Mouse (Mus musculus) T-helper 17 cell (primary cell): Measurements from ENCODE around the gene Wnt8b.

ENCODE experiments used
- in situ Hi-C, 2 experiments: fragments of 300-600 bp; cut with MboI, MseI; formaldehyde crosslinking; loops; 1 replicate in 1 of 2; 2 replicates in 1 of 2; pipeline ENCODE4 v1.15.1; 2025; ENCODE audit warnings: high pct_unique_total_duplicates in 2 of 2

Gene Wnt8b

GRCm38 (mm10) chr19:44554490-44554860 lies 61.2 kb downstream of the Wnt8b start:
- in situ Hi-C loops = loop anchor here in 1 of 2 experiments (25.0 kb wide), 1 partner anchor 1042 kb away; the partner anchor contains the start of gene Got1

GRCm38 (mm10) chr19:44554861-44555590 lies 61.8 kb downstream of the Wnt8b start, which contains the start of gene Ndufb8:
TSS of gene Ndufb8 (minus strand) at chr19:44555440.
- in situ Hi-C loops = loop anchor here in 1 of 2 experiments (25.0 kb wide), 1 partner anchor 1043 kb away; the partner anchor contains the start of gene Got1

GRCm38 (mm10) chr19:44562652-44563206 lies 69.5 kb downstream of the Wnt8b start, which contains the start of gene Hif1an:
TSS of gene Hif1an (plus strand) at chr19:44562850.
- in situ Hi-C loops = loop anchor here in 1 of 2 experiments (25.0 kb wide), 1 partner anchor 1050 kb away; the partner anchor contains the start of gene Got1
